Mouse (Mus musculus): ENCODE measurements around the gene Mia3. TPM values are rescaled to one million over a fixed set of nuclear protein-coding genes. Genes with fewer than 3 reads are reported as not detected.
"Not testable (repeated sequence)": the region's sequence is repeated elsewhere in the genome, so short reads cannot be mapped to it uniquely, and the experiment has no call there.

Gene Mia3
- total and polyA plus RNA-seq, 2 experiments from 2014 or later: 108 to 132 TPM

DNA sequence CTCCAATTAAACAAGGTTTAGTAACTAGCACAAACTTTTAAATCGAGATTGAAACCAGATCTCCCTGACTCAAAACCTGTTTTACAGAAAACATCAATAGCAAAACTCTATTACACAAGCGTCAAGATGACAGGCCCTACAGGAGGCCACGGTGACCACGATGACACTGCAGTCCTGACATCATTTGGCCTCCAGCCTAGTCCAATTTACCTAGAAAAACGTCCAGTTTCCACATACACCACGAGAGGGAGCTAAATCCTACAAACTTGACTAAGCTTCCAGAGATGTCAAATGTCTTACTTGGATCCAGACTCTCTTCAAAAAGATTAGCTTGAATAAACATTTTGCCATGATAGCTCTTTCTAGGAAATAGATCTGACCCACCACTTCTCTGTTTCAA is 19.5 kb downstream of the Mia3 start:
- H3K36me3 ChIP-seq (ENCODE audit: insufficient read depth, low read length): peaks cover 27% of the 10 kb centered on the region
- H3K9me3 ChIP-seq (ENCODE audit: low read length): no peaks in the 10 kb centered on the region
- ATAC-seq (ENCODE audit: low FRiP score) (no peak), DNase-seq (ENCODE audit: low spot score) (peak; percentile 89)
- peaks cover 4% of the 10 kb centered on the region; the same call in 1 of the 2 replicates for H3K4me1 ChIP-seq (ENCODE audit: insufficient read depth, low read length)
- TF ChIP-seq CTCF (IDR thresholded peaks at IDR 0.05): peak; percentile 84
- WGBS: 22% methylated on average over 6 of the region's 6 CpGs
- no peak overlapping the region for H3K4me3 ChIP-seq (ENCODE audit: low read depth, low read length)
- H3K27ac ChIP-seq (ENCODE audit: low read depth, low read length): no peak overlapping the region
- no peak overlapping the region for H3K9ac ChIP-seq (replicated peaks; ENCODE audit: low read length, poor library complexity, severe bottlenecking)
- no peak overlapping the region for H3K4me2 ChIP-seq (ENCODE audit: low read depth, low read length, poor library complexity, severe bottlenecking)
- no peaks in the 10 kb centered on the region for H3K27me3 ChIP-seq (ENCODE audit: insufficient read depth, low read length)

DNA sequence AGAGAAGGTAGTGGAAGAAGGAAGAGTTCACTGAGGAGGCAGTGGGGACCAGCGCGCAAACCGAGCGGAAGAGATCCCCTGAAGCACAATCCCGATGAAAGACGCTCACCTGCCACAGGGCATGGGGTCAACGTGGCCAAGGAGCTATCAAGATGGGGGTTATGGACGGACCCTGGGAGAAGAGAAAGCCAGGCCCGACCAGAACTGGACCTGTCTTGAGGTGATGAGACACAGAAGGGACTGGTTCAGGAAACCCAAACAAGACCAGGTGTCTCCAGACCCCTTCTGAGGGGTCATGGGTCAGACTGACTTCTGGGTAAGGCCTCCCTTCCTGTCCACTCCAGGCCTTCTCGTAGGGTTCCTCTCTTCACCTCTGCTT is 23.5 kb downstream of the Mia3 start:
- peaks cover 4% of the 10 kb centered on the region; the same call in 1 of the 2 replicates for H3K4me1 ChIP-seq (ENCODE audit: insufficient read depth, low read length)
- no peaks in the 10 kb centered on the region for H3K27me3 ChIP-seq (ENCODE audit: insufficient read depth, low read length)
- peak overlapping the region; percentile 94 for H3K9ac ChIP-seq (replicated peaks; ENCODE audit: low read length, poor library complexity, severe bottlenecking)
- ATAC-seq (ENCODE audit: low FRiP score) (peak; percentile 27), DNase-seq (ENCODE audit: low spot score) (no peak)
- no peak for TF ChIP-seq CTCF (IDR thresholded peaks at IDR 0.05)
- H3K36me3 ChIP-seq (ENCODE audit: insufficient read depth, low read length): peaks cover 18% of the 10 kb centered on the region
- H3K9me3 ChIP-seq (ENCODE audit: low read length): no peaks in the 10 kb centered on the region
- peak overlapping the region; percentile 79 for H3K4me2 ChIP-seq (ENCODE audit: low read depth, low read length, poor library complexity, severe bottlenecking)
- peak overlapping the region; percentile 87 for H3K27ac ChIP-seq (ENCODE audit: low read depth, low read length)
- peak overlapping the region; percentile 99 for H3K4me3 ChIP-seq (ENCODE audit: low read depth, low read length)
- 7% methylated on average over 10 of the region's 10 CpGs for WGBS

DNA sequence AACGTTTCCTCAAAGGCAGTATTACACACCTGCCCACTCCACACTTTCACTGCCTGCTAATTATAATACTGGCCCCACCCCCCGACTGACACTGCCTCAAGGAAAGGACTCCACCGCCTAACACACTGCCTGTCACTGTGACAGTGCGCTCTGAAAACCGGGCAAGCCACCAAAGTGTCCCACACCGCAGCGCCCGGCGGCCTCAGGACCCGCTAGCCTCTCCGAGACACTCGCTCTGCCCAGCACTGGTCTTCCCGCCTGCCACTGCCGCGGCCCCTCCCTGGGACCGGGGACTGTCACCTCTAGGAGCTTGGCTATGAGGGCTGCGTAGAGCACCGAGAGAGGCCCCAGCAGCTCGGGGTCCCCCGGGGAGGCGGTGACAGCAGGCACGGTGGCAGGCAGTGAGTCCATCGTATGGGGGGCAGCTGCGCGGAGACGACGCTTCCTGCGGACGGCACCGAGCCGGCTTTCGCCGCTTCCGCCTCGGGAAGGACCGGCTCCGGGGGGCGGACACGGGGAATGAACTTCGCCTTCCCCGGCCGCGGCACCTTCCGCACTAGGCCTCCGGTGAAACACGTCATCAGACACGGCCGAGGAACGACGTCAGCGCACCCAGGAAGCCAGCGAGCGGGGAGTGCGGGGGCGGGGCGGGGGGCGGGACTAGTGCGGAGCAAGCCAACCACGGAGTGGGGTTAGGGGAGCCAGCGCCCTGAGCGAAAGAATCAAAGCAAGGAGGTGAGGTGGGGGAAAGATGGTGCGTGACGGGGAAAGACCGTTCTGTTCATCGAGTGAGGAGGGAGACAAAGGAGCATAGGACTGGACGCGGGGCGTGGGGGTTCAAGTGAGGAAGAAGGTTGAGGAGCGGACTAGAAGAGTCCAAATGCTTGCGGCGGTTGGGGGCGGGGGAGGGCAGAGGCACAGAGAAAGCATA is 24.2 kb downstream of the Mia3 start:
- H3K9me3 ChIP-seq (ENCODE audit: low read length): no peaks in the 10 kb centered on the region
- no peak for TF ChIP-seq CTCF (IDR thresholded peaks at IDR 0.05)
- H3K9ac ChIP-seq (replicated peaks; ENCODE audit: low read length, poor library complexity, severe bottlenecking): peak overlapping the region; percentile 94
- peak overlapping the region; percentile 79 for H3K4me2 ChIP-seq (ENCODE audit: low read depth, low read length, poor library complexity, severe bottlenecking)
- peak; percentile 98 for ATAC-seq (ENCODE audit: low FRiP score)
- under 1% methylated on average over 68 of the region's 72 CpGs for WGBS
- H3K27me3 ChIP-seq (ENCODE audit: insufficient read depth, low read length): no peaks in the 10 kb centered on the region
- peaks cover 21% of the 10 kb centered on the region for H3K36me3 ChIP-seq (ENCODE audit: insufficient read depth, low read length)
- H3K4me1 ChIP-seq (ENCODE audit: insufficient read depth, low read length): peaks cover 4% of the 10 kb centered on the region; the same call in 1 of the 2 replicates
- peak overlapping the region; percentile 99 for H3K4me3 ChIP-seq (ENCODE audit: low read depth, low read length)
- peak overlapping the region; percentile 87 for H3K27ac ChIP-seq (ENCODE audit: low read depth, low read length)
- peak; percentile 94 for DNase-seq (ENCODE audit: low spot score)

DNA sequence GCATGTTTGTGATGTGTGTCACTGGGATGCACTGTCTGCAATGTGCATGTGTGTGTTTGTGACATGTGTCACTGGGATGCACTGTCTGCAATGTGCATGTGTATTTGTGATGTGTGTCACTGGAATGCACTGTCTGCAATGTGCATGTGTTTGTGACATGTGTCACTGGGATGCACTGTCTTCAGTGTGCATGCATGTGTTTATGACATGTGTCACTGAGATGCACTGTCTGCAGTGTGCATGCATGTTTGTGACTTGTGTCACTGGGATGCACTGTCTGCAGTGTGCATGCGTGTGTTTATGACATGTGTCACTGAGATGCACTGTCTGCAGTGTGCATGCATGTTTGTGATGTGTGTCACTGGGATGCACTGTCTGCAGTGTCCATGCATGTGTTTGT is 26.5 kb downstream of the Mia3 start:
- not testable (repeated sequence) for H3K27ac ChIP-seq (ENCODE audit: low read depth, low read length); H3K27me3 ChIP-seq (ENCODE audit: insufficient read depth, low read length); H3K4me1 ChIP-seq (ENCODE audit: insufficient read depth, low read length); H3K4me3 ChIP-seq (ENCODE audit: low read depth, low read length); DNase-seq (ENCODE audit: low spot score); H3K9ac ChIP-seq (replicated peaks; ENCODE audit: low read length, poor library complexity, severe bottlenecking); H3K9me3 ChIP-seq (ENCODE audit: low read length); ATAC-seq (ENCODE audit: low FRiP score); H3K4me2 ChIP-seq (ENCODE audit: low read depth, low read length, poor library complexity, severe bottlenecking)
- H3K36me3 ChIP-seq (ENCODE audit: insufficient read depth, low read length): peaks cover 17% of the 10 kb centered on the region
- 100% methylated on average over 1 of the region's 1 CpGs for WGBS

DNA sequence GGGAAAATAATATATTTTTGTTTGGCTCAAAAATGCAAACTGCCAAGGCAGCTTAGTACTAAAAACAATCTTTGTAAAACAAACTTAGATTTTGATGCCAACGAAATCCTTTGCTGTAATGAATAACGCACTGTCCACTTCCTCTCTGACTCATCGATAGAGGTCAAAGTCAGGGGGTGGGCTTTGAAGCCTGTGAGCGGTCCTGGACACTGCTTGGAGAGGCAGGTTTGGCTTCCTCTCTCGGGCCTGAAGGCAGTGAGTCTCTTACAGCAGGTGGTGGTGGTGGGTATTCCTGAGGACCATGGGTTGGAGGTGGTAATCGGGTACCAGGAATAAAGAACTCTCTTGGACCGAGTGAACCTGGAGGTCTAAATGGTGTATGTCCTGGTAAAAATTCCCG is 42.2 kb downstream of the Mia3 start:
- Histone ChIP-seq H3K27ac (ENCODE audit: low read depth, low read length) (no peak overlapping the region), H3K36me3 (ENCODE audit: insufficient read depth, low read length) (peaks cover 74% of the 10 kb centered on the region), H3K27me3 (ENCODE audit: insufficient read depth, low read length) (no peaks in the 10 kb centered on the region), H3K9me3 (ENCODE audit: low read length) (no peaks in the 10 kb centered on the region), H3K9ac (replicated peaks; ENCODE audit: low read length, poor library complexity, severe bottlenecking) (no peak overlapping the region), H3K4me2 (ENCODE audit: low read depth, low read length, poor library complexity, severe bottlenecking) (no peak overlapping the region), H3K4me1 (ENCODE audit: insufficient read depth, low read length) (no peaks in the 10 kb centered on the region), H3K4me3 (ENCODE audit: low read depth, low read length) (no peak overlapping the region)
- ATAC-seq (ENCODE audit: low FRiP score) (no peak), DNase-seq (ENCODE audit: low spot score) (no peak)
- 95% methylated on average over 8 of the region's 8 CpGs for WGBS
- TF ChIP-seq CTCF (IDR thresholded peaks at IDR 0.05): no peak

DNA sequence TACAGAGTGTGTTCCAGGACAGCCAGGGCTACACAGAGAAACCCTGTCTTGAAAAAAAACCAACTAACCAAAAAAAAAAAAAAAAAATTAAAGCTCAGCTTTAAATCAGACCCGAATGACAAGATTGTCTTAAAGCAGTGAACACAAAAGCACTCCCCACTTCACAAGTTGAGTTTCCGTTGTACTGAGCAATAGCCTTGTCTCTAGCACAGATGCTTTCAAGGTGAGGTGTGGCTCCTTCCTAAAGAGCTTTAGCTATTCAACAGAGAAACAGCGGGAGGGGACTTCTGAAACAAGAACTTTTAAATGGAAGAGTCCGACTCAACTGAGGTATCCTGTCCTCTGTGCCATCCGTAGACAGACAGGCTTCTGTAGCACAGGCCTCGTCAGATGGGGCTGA is 44.9 kb downstream of the Mia3 start:
- Histone ChIP-seq H3K36me3 (ENCODE audit: insufficient read depth, low read length) (peaks cover 63% of the 10 kb centered on the region), H3K4me3 (ENCODE audit: low read depth, low read length) (no peak overlapping the region), H3K9me3 (ENCODE audit: low read length) (no peaks in the 10 kb centered on the region), H3K4me2 (ENCODE audit: low read depth, low read length, poor library complexity, severe bottlenecking) (no peak overlapping the region), H3K4me1 (ENCODE audit: insufficient read depth, low read length) (no peaks in the 10 kb centered on the region), H3K27ac (ENCODE audit: low read depth, low read length) (no peak overlapping the region), H3K27me3 (ENCODE audit: insufficient read depth, low read length) (no peaks in the 10 kb centered on the region), H3K9ac (replicated peaks; ENCODE audit: low read length, poor library complexity, severe bottlenecking) (no peak overlapping the region)
- ATAC-seq (ENCODE audit: low FRiP score): no peak
- 96% methylated on average over 6 of the region's 6 CpGs for WGBS
- no peak for DNase-seq (ENCODE audit: low spot score)
- no peak for TF ChIP-seq CTCF (IDR thresholded peaks at IDR 0.05)
